Mouse (Mus musculus) forebrain, postnatal 0 days (tissue): ENCODE measurements around the gene Carns1. TPM values are rescaled to one million over a fixed set of nuclear protein-coding genes. Genes with fewer than 3 reads are reported as not detected.
A peak's percentile ranks its signal among the peaks of the same experiment; 100 is the strongest.

Experiments
- ATAC-seq: fragments of 200-750 bp; cut with Nextera tagmentation; 2 replicates; pipeline ENCODE4 v1.8.0; 2017; ENCODE audit warnings: mild to moderate bottlenecking, moderate library complexity
- DNase-seq: peaks from one replicate; pipeline ENCODE4 v3.0.0-alpha.2; 2015
- H3K27ac ChIP-seq: fragments of 300-500 bp; sonication (generic); 2 replicates; pipeline ENCODE4 v1.5.1; 2014; ENCODE audit warnings: low read depth, mild to moderate bottlenecking, antibody characterized with exemption, low read length, moderate library complexity, mixed read lengths
- H3K27me3 ChIP-seq: fragments of 300-500 bp; sonication (generic); 2 replicates; pipeline ENCODE4 v1.6.1; 2014; ENCODE audit warnings: mild to moderate bottlenecking, low read length, mixed read lengths; ENCODE audit not compliant: insufficient read depth
- H3K36me3 ChIP-seq: fragments of 300-500 bp; sonication (generic); 2 replicates; pipeline ENCODE4 v1.6.1; 2014; ENCODE audit warnings: mild to moderate bottlenecking, moderate library complexity; ENCODE audit not compliant: insufficient read depth
- H3K4me1 ChIP-seq: fragments of 300-500 bp; sonication (generic); 2 replicates; pipeline ENCODE4 v1.6.1; 2014; ENCODE audit warnings: antibody characterized with exemption; ENCODE audit not compliant: insufficient read depth
- H3K4me2 ChIP-seq: fragments of 300-500 bp; sonication (generic); 2 replicates; pipeline ENCODE4 v1.6.1; 2014; ENCODE audit warnings: low read depth, mild to moderate bottlenecking, moderate library complexity
- H3K4me3 ChIP-seq: fragments of 300-500 bp; sonication (generic); 2 replicates; pipeline ENCODE4 v1.5.1; 2014; ENCODE audit warnings: low read depth, low read length, mixed read lengths
- H3K9ac ChIP-seq: fragments of 300-500 bp; sonication (generic); 2 replicates; pipeline ENCODE4 v1.6.1; 2014; ENCODE audit warnings: mild to moderate bottlenecking
- H3K9me3 ChIP-seq: fragments of 300-500 bp; sonication (generic); 2 replicates; pipeline ENCODE4 v1.6.1; 2016; ENCODE audit warnings: low read length
- CTCF ChIP-seq: sonication (generic); IDR thresholded peaks from 2 replicates; pipeline ENCODE4 v1.5.1; 2016; ENCODE audit warnings: antibody characterized with exemption, control low read depth, low read depth
- WGBS: fragments of 180-500 bp; shearing (Covaris S2); extraction: QIAGEN DNeasy Blood & Tissue Kit; methylation state at CpG from one replicate; pipeline ENCODE4 v1.1.7; 2014; 5-methylcytosine and 5-hydroxymethylcytosine counted together
- polyA plus RNA-seq: library from polyadenylated mRNA; unstranded; fragments of >200 nt; fragmentation: Nextera tagmentation; extraction: Ambion mirVana; gene quantifications from 2 replicates; pipeline ENCODE4 v1.2.1, GENCODE M21; 2015
- total RNA-seq: library from RNA; depleted of rRNA; stranded (reverse); fragments of >200 nt; gene quantifications from 2 replicates; pipeline ENCODE4 v1.2.3, GENCODE M21; 2014

Gene Carns1
- total and polyA plus RNA-seq, 2 experiments from 2014 or later, result 4.4 to 4.7 TPM

GRCm38 (mm10) chr19:4149283-4149682 is 26.0 kb downstream of the Carns1 start:
- no peak for TF ChIP-seq CTCF
- Histone ChIP-seq H3K27ac (no peak overlapping the region), H3K4me2 (peak overlapping the region; percentile 79), H3K4me1 (peaks cover 8% of the 10 kb centered on the region; the same call in 1 of the 2 replicates), H3K4me3 (peak overlapping the region; percentile 77), H3K36me3 (peaks cover 16% of the 10 kb centered on the region; the same call in 1 of the 2 replicates), H3K9me3 (no peaks in the 10 kb centered on the region), H3K9ac (peak overlapping the region; percentile 84), H3K27me3 (no peaks in the 10 kb centered on the region)
- WGBS, result 92% methylated on average over 11 of the region's 11 CpGs
- ATAC-seq, result no peak
- DNase-seq, result no peak

- Histone ChIP-seq H3K36me3 (peaks cover 16% of the 10 kb centered on the region; the same call in 1 of the 2 replicates), H3K4me3 (peak overlapping the region; percentile 77), H3K9ac (peak overlapping the region; percentile 84), H3K27ac (peak overlapping the region; percentile 68), H3K4me1 (peaks cover 8% of the 10 kb centered on the region; the same call in 1 of the 2 replicates), H3K4me2 (peak overlapping the region; percentile 79), H3K27me3 (no peaks in the 10 kb centered on the region), H3K9me3 (no peaks in the 10 kb centered on the region)
- WGBS, result 5% methylated on average over 8 of the region's 8 CpGs
- DNase-seq (no peak), ATAC-seq (peak; percentile 34)
- no peak for TF ChIP-seq CTCF
Measured at GRCm38 (mm10) chr19:4148819-4149218, 26.5 kb downstream of the Carns1 start.

GRCm38 (mm10) chr19:4148491-4148806 is 26.8 kb downstream of the Carns1 start, which contains the start of gene Coro1b:
TSS of gene Coro1b (plus strand) at chr19:4148619.
- Histone ChIP-seq H3K9ac (peak within 1 kb of the TSS; percentile 84), H3K4me2 (peak within 1 kb of the TSS; percentile 79), H3K27me3 (no peaks in the 10 kb centered on the region), H3K27ac (peak within 1 kb of the TSS; percentile 68), H3K4me3 (peak within 1 kb of the TSS; percentile 77), H3K36me3 (peaks cover 13% of the 10 kb centered on the region; the same call in 1 of the 2 replicates), H3K4me1 (peaks cover 8% of the 10 kb centered on the region; the same call in 1 of the 2 replicates), H3K9me3 (no peaks in the 10 kb centered on the region)
- DNase-seq (peak; percentile 92), ATAC-seq (peak; percentile 96)
- under 1% methylated on average over 33 of the region's 33 CpGs for WGBS
- TF ChIP-seq CTCF, result no peak

GRCm38 (mm10) chr19:4147782-4148490 is 27.3 kb downstream of the Carns1 start:
- no peaks in the 10 kb centered on the region for H3K9me3 ChIP-seq
- peaks cover 10% of the 10 kb centered on the region; the same call in 1 of the 2 replicates for H3K36me3 ChIP-seq
- peaks cover 8% of the 10 kb centered on the region; the same call in 1 of the 2 replicates for H3K4me1 ChIP-seq
- TF ChIP-seq CTCF, result no peak
- peak overlapping the region; percentile 79 for H3K4me2 ChIP-seq
- H3K9ac ChIP-seq, result peak overlapping the region; percentile 84
- peak overlapping the region; percentile 68; the same call in 1 of the 2 replicates for H3K27ac ChIP-seq
- DNase-seq (no peak), ATAC-seq (no peak)
- no peaks in the 10 kb centered on the region for H3K27me3 ChIP-seq
- 32% methylated on average over 9 of the region's 9 CpGs for WGBS
- H3K4me3 ChIP-seq, result peak overlapping the region; percentile 77

GRCm38 (mm10) chr19:4147022-4147405 is 28.3 kb downstream of the Carns1 start:
- peaks cover 8% of the 10 kb centered on the region; the same call in 1 of the 2 replicates for H3K4me1 ChIP-seq
- ATAC-seq, result no peak
- no peaks in the 10 kb centered on the region for H3K27me3 ChIP-seq
- H3K27ac ChIP-seq, result no peak overlapping the region
- no peak overlapping the region for H3K4me2 ChIP-seq
- no peak for TF ChIP-seq CTCF
- 52% methylated on average over 3 of the region's 3 CpGs for WGBS
- no peak for DNase-seq
- H3K9me3 ChIP-seq, result no peaks in the 10 kb centered on the region
- no peak overlapping the region for H3K9ac ChIP-seq
- H3K4me3 ChIP-seq, result no peak overlapping the region
- peaks cover 10% of the 10 kb centered on the region; the same call in 1 of the 2 replicates for H3K36me3 ChIP-seq

GRCm38 (mm10) chr19:4146366-4147021 is 28.8 kb downstream of the Carns1 start:
- 63% methylated on average over 12 of the region's 12 CpGs for WGBS
- no peaks in the 10 kb centered on the region for H3K27me3 ChIP-seq
- no peak for DNase-seq

GRCm38 (mm10) chr19:4145936-4146335 is 29.3 kb downstream of the Carns1 start:
- Histone ChIP-seq H3K27me3 (no peaks in the 10 kb centered on the region), H3K9ac (no peak overlapping the region), H3K9me3 (no peaks in the 10 kb centered on the region), H3K27ac (no peak overlapping the region), H3K4me2 (no peak overlapping the region), H3K36me3 (peaks cover 9% of the 10 kb centered on the region; the same call in 1 of the 2 replicates), H3K4me1 (peaks cover 8% of the 10 kb centered on the region; the same call in 1 of the 2 replicates), H3K4me3 (no peak overlapping the region)
- TF ChIP-seq CTCF, result no peak
- WGBS, result 83% methylated on average over 5 of the region's 5 CpGs
- ATAC-seq, result no peak
- no peak for DNase-seq

More at GRCm38 (mm10) chr19:4146366-4147021, 28.8 kb downstream of the Carns1 start:
- H3K4me1 ChIP-seq, result peaks cover 8% of the 10 kb centered on the region; the same call in 1 of the 2 replicates
- ATAC-seq, result no peak
- no peak overlapping the region for H3K27ac ChIP-seq
- no peak for TF ChIP-seq CTCF
- no peak overlapping the region for H3K4me2 ChIP-seq
- H3K36me3 ChIP-seq, result peaks cover 10% of the 10 kb centered on the region; the same call in 1 of the 2 replicates
- no peak overlapping the region for H3K4me3 ChIP-seq
- no peak overlapping the region for H3K9ac ChIP-seq
- no peaks in the 10 kb centered on the region for H3K9me3 ChIP-seq
